Mouse (Mus musculus): ENCODE results near the gene Tspoap1. TPM values are rescaled to one million over a fixed set of nuclear protein-coding genes. Genes with fewer than 3 reads are reported as not detected.

The Tspoap1 gene
- total and polyA plus RNA-seq, 3 experiments: 12.3 to 36.9 (median 12.8) TPM

- peaks cover 30% of the 10 kb centered on the region for H3K79me2 ChIP-seq (replicated peaks; ENCODE audit: control insufficient read depth, extremely low read depth, insufficient read depth, poor library complexity, severe bottlenecking)
- in situ Hi-C loops (cut with MboI; ENCODE audit: low pct_ligation_motif_present, low pct_unique_long_range_greater_than_20kb, low sequenced_read_pairs) (no loop called here), dilution Hi-C loops (cut with MboI; ENCODE audit: extremely low pct_ligation_motif_present, extremely low pct_unique_long_range_greater_than_20kb, low sequenced_read_pairs) (no loop called here)
- peak; percentile 84 for TF ChIP-seq POLR2A (IDR thresholded peaks at IDR 0.05; ENCODE audit: low read depth, low read length)
- peak; percentile 70; the same call in 1 of the 2 replicates for TF ChIP-seq USF2 (conservative IDR thresholded peaks at IDR 0.05; ENCODE audit: low read depth, low read length)
- TF ChIP-seq NRF1 (IDR thresholded peaks at IDR 0.05; ENCODE audit: low read depth, low read length): no peak
- TF ChIP-seq TBP (conservative IDR thresholded peaks at IDR 0.05; ENCODE audit: low read depth, low read length): peak; percentile 45; the same call in 1 of the 2 replicates
- TF ChIP-seq GABPA (IDR thresholded peaks at IDR 0.05; ENCODE audit: insufficient replicate concordance, low read depth, low read length): no peak
- TF ChIP-seq RCOR1 (conservative IDR thresholded peaks at IDR 0.05; ENCODE audit: low read depth, low read length): no peak
- H3K9me3 ChIP-seq (replicated peaks; ENCODE audit: low read length): peaks cover 1% of the 10 kb centered on the region
- H3K27me3 ChIP-seq (replicated peaks): no peaks in the 10 kb centered on the region
- peak overlapping the region; percentile 22 for H3K4me2 ChIP-seq (ENCODE audit: insufficient read depth, low read depth, poor library complexity, severe bottlenecking)
- peak overlapping the region; percentile 99 for H3K27ac ChIP-seq (ENCODE audit: insufficient read depth, low read depth)
- peak overlapping the region; percentile 98 for H3K9ac ChIP-seq (ENCODE audit: insufficient read depth, low read depth)
- H3K4me1 ChIP-seq (ENCODE audit: control insufficient read depth in 1 of 2, insufficient read depth in 2 of 2): peaks cover 22 to 56% of the 10 kb centered on the region in 2 experiments
- peak overlapping the region; percentile 17 to 89 (median 81) for H3K4me3 ChIP-seq (replicated peaks in 1 of 3; ENCODE audit: low read depth in 2 of 3, low read length in 2 of 3, poor library complexity in 1 of 3)
- peak; percentile 95 for DNase-seq (ENCODE audit: extremely low read depth)
- H3K36me3 ChIP-seq (replicated peaks in 1 of 2; ENCODE audit: control insufficient read depth in 1 of 2, insufficient read depth in 1 of 2, low read length in 1 of 2): peaks cover 21 to 35% of the 10 kb centered on the region in 2 experiments
Measured at GRCm38 (mm10) chr11:87758161-87758911, 2.0 kb upstream of the Tspoap1 start.

DNA sequence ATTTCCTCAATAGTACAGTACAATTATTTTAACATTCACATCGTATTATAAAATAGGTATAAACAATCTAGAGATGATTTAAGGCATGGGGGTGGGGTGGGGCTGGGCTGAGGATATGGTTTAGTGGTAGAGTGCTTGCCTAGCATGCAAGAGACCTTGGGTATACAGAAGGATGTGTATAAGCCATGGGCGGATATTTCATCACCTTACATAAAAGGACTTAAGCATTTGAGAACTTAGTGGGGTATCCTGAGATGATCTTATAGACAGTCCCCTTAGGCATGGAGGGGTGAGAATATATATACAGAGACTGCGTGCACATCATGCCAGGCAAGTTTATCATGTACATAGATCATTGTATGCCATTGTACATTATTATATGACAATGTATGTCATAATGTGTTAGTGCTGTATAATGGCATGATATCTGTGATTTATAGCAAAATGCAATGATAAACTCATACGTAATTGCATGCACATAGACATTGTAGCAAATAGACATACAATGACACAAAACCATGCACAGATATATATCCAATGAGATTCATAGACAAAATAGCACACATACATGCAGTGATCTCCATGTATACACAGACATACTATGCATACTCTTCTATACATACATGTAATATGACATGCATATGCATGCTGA, 1.3 kb upstream of the Tspoap1 start:
- peaks cover 7% of the 10 kb centered on the region for H3K9me3 ChIP-seq (replicated peaks; ENCODE audit: low read length)
- H3K27me3 ChIP-seq (replicated peaks): no peaks in the 10 kb centered on the region
- peak overlapping the region; percentile 98; the same call in 1 of the 2 replicates for H3K9ac ChIP-seq (ENCODE audit: insufficient read depth, low read depth)
- in situ Hi-C loops (cut with MboI; ENCODE audit: low pct_ligation_motif_present, low pct_unique_long_range_greater_than_20kb, low sequenced_read_pairs): no loop called here
- TF ChIP-seq POLR2A (IDR thresholded peaks at IDR 0.05; ENCODE audit: low read depth, low read length) (peak; percentile 56), TCF12 (IDR thresholded peaks at IDR 0.05; ENCODE audit: low read depth, low read length) (no peak)
- no peak overlapping the region for H3K4me3 ChIP-seq (replicated peaks in 1 of 3; ENCODE audit: low read depth in 2 of 3, low read length in 2 of 3, poor library complexity in 1 of 3)
- dilution Hi-C loops (cut with MboI; ENCODE audit: extremely low pct_ligation_motif_present, extremely low pct_unique_long_range_greater_than_20kb, low sequenced_read_pairs): no loop called here
- H3K27ac ChIP-seq (ENCODE audit: insufficient read depth, low read depth): peak overlapping the region; percentile 66
- no peak overlapping the region; the same call in 1 of the 2 replicates for H3K4me2 ChIP-seq (ENCODE audit: insufficient read depth, low read depth, poor library complexity, severe bottlenecking)
- peaks cover 28 to 43% of the 10 kb centered on the region in 2 experiments for H3K36me3 ChIP-seq (replicated peaks in 1 of 2; ENCODE audit: control insufficient read depth in 1 of 2, insufficient read depth in 1 of 2, low read length in 1 of 2)
- H3K79me2 ChIP-seq (replicated peaks; ENCODE audit: control insufficient read depth, extremely low read depth, insufficient read depth, poor library complexity, severe bottlenecking): peaks cover 22% of the 10 kb centered on the region
- DNase-seq (ENCODE audit: extremely low read depth): peak; percentile 96
- H3K4me1 ChIP-seq (ENCODE audit: control insufficient read depth in 1 of 2, insufficient read depth in 2 of 2): peaks cover 16 to 48% of the 10 kb centered on the region in 2 experiments; a peak in 3 of 4 replicates

DNA sequence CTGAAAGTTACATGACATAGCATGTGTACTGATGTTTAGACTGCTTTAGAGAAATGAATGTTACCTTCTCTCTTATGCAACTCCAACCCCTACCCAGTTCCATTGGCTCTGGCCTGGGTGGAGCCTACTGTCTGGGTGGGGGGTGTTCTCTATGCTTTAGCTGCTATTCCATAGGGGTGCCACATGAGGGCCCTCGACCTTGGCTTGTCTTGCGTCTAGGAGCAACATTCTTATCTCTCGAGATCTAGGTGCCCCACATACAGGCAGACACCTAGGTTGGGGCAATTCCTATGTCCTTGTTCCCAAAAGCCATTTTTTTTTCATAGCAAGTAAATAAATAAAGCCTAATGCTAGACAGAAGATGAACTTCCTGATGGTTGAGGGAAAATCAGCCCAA, 734 bp upstream of the Tspoap1 start:
- Histone ChIP-seq H3K27me3 (replicated peaks) (no peaks in the 10 kb centered on the region), H3K79me2 (replicated peaks; ENCODE audit: control insufficient read depth, extremely low read depth, insufficient read depth, poor library complexity, severe bottlenecking) (peaks cover 21% of the 10 kb centered on the region), H3K27ac (ENCODE audit: insufficient read depth, low read depth) (peak overlapping the region; percentile 66), H3K9ac (ENCODE audit: insufficient read depth, low read depth) (peak overlapping the region; percentile 25; the same call in 1 of the 2 replicates), H3K4me3 (replicated peaks in 1 of 3; ENCODE audit: low read depth in 2 of 3, low read length in 2 of 3, poor library complexity in 1 of 3) (no peak overlapping the region), H3K9me3 (replicated peaks; ENCODE audit: low read length) (peaks cover 7% of the 10 kb centered on the region), H3K36me3 (replicated peaks in 1 of 2; ENCODE audit: control insufficient read depth in 1 of 2, insufficient read depth in 1 of 2, low read length in 1 of 2) (peaks cover 28 to 48% of the 10 kb centered on the region in 2 experiments), H3K4me2 (ENCODE audit: insufficient read depth, low read depth, poor library complexity, severe bottlenecking) (peak overlapping the region; percentile 27), H3K4me1 (ENCODE audit: control insufficient read depth in 1 of 2, insufficient read depth in 2 of 2) (peaks cover 13 to 44% of the 10 kb centered on the region in 2 experiments; a peak in 3 of 4 replicates)
- DNase-seq (ENCODE audit: extremely low read depth): no peak
- dilution Hi-C loops (cut with MboI; ENCODE audit: extremely low pct_ligation_motif_present, extremely low pct_unique_long_range_greater_than_20kb, low sequenced_read_pairs) (no loop called here), in situ Hi-C loops (cut with MboI; ENCODE audit: low pct_ligation_motif_present, low pct_unique_long_range_greater_than_20kb, low sequenced_read_pairs) (no loop called here)
- TF ChIP-seq TBP (conservative IDR thresholded peaks at IDR 0.05; ENCODE audit: low read depth, low read length) (peak; percentile 73), MAFK (IDR thresholded peaks at IDR 0.05; ENCODE audit: insufficient replicate concordance, low read length) (no peak), ZKSCAN1 (IDR thresholded peaks at IDR 0.05; ENCODE audit: borderline replicate concordance, low read depth, low read length) (no peak), SMC3 (IDR thresholded peaks at IDR 0.05; ENCODE audit: low read depth, low read length) (no peak), JUN (IDR thresholded peaks at IDR 0.05; ENCODE audit: insufficient read depth, low read depth, low read length) (no peak), NRF1 (IDR thresholded peaks at IDR 0.05; ENCODE audit: low read depth, low read length) (no peak), POLR2A (IDR thresholded peaks at IDR 0.05; ENCODE audit: low read depth, low read length) (peak; percentile 90), E2F4 (IDR thresholded peaks at IDR 0.05; ENCODE audit: insufficient replicate concordance, low read depth, low read length) (no peak), HCFC1 (IDR thresholded peaks at IDR 0.05; ENCODE audit: low read depth, low read length) (no peak), IRF4 (IDR thresholded peaks at IDR 0.05; ENCODE audit: low read depth, low read length) (no peak), KAT2A (IDR thresholded peaks at IDR 0.05; ENCODE audit: insufficient replicate concordance, low read length) (no peak), JUND (conservative IDR thresholded peaks at IDR 0.05; ENCODE audit: low read depth, low read length) (no peak), MYC (IDR thresholded peaks at IDR 0.05; ENCODE audit: low read depth, low read length) (no peak), BHLHE40 (IDR thresholded peaks at IDR 0.05; ENCODE audit: low read depth, low read length) (no peak), MAX (IDR thresholded peaks at IDR 0.05; ENCODE audit: low read length) (no peak), CHD2 (IDR thresholded peaks at IDR 0.05; ENCODE audit: low read length) (no peak), RAD21 (IDR thresholded peaks at IDR 0.05; ENCODE audit: low read depth, low read length) (no peak), MAZ (IDR thresholded peaks at IDR 0.05; ENCODE audit: low read depth, low read length) (no peak)

Data from CH12.LX (cell line).